Mouse (Mus musculus) myocyte (in vitro differentiated cells): ENCODE results near the gene Dock1.

Experiments
- CEBPB ChIP-seq: IDR thresholded peaks from 2 replicates; pipeline ENCODE4 v1.6.1; 2011; ENCODE audit warnings: mild to moderate bottlenecking, moderate library complexity; ENCODE audit not compliant: poor library complexity, insufficient read depth, severe bottlenecking
- MAX ChIP-seq: IDR thresholded peaks from one replicate; pipeline ENCODE4 v1.6.1; 2011; ENCODE audit warnings: low read depth, mild to moderate bottlenecking, control low read depth
- MYOD1 ChIP-seq, 3 experiments: IDR thresholded peaks; one replicate each; pipeline ENCODE4 v1.6.1; 2011; ENCODE audit warnings: control low read depth in 2 of 3, low read depth in 2 of 3, mild to moderate bottlenecking in 2 of 3, moderate library complexity in 1 of 3; ENCODE audit not compliant: insufficient read length in 2 of 3, control insufficient read depth in 1 of 3
- MYOG ChIP-seq, 3 experiments: IDR thresholded peaks; one replicate each; pipeline ENCODE4 v1.6.1; 2011; ENCODE audit warnings: control low read depth in 2 of 3, low read depth in 2 of 3, mild to moderate bottlenecking in 2 of 3; ENCODE audit not compliant: insufficient read length in 2 of 3, control insufficient read depth in 1 of 3, insufficient read depth in 1 of 3
- POLR2A ChIP-seq: IDR thresholded peaks from one replicate; pipeline ENCODE4 v1.6.1; 2011; ENCODE audit warnings: low read depth, mild to moderate bottlenecking, control low read depth, moderate library complexity; ENCODE audit not compliant: insufficient read length
- TCF12 ChIP-seq: IDR thresholded peaks from one replicate; pipeline ENCODE4 v1.6.1; 2011; ENCODE audit warnings: mild to moderate bottlenecking, control low read depth; ENCODE audit not compliant: poor library complexity, insufficient read depth, severe bottlenecking
- USF1 ChIP-seq: IDR thresholded peaks from one replicate; pipeline ENCODE4 v1.6.1; 2011; ENCODE audit warnings: low read depth, mild to moderate bottlenecking, control low read depth, moderate library complexity

DNA sequence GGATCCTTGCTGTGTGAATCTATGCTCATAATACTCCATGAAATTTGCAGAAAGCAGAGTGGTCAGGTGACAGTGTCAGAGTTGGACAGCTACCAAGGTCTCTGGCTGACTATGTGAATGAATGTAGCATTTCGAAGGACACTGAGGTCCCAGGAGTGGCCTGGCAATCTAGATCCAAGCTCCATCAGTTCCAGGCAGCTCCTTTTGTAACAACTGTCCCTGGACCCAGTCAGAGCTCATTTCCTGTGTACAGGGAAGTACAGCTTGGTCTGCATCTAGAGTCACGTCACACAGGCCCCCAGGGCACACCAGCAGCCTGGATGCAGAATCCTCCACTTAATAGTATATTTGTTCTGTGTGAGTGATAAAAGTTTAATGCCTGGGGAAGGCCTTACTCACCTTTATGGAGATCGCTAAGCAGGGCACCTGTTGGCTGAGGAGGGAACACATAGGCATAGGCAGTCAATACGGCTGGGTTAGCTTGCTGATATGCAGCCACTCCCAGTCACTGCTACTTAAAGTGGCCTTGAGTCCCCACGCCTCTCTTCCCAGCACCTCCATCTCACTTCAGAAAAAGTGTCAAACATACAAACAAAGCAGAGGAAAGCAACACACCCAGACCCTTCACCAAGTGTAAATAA, 4.7 kb upstream of the Dock1 start:
- TF ChIP-seq POLR2A (no peak), MYOD1 (IDR thresholded peaks at IDR 0.05; ENCODE audit: control insufficient read depth in 1 of 3, insufficient read length in 2 of 3, low read depth in 2 of 3) (no peak), USF1 (no peak), TCF12 (no peak), MAX (no peak), MYOG (IDR thresholded peaks at IDR 0.05; ENCODE audit: control insufficient read depth in 1 of 3, insufficient read depth in 1 of 3, insufficient read length in 2 of 3, low read depth in 2 of 3) (no peak), CEBPB (no peak)
